Mouse (Mus musculus) forebrain, postnatal 0 days (tissue): ENCODE results near the gene Galnt10. TPM values are rescaled to one million over a fixed set of nuclear protein-coding genes. Genes with fewer than 3 reads are reported as not detected.

Experiments used
- ATAC-seq: fragments of 200-750 bp; cut with Nextera tagmentation; 2 replicates; pipeline ENCODE4 v1.8.0; 2017; ENCODE audit warnings: mild to moderate bottlenecking, moderate library complexity
- DNase-seq: peaks from one replicate; pipeline ENCODE4 v3.0.0-alpha.2; 2015
- H3K27ac ChIP-seq: fragments of 300-500 bp; sonication (generic); 2 replicates; pipeline ENCODE4 v1.5.1; 2014; ENCODE audit warnings: low read depth, mild to moderate bottlenecking, antibody characterized with exemption, low read length, moderate library complexity, mixed read lengths
- H3K27me3 ChIP-seq: fragments of 300-500 bp; sonication (generic); 2 replicates; pipeline ENCODE4 v1.6.1; 2014; ENCODE audit warnings: mild to moderate bottlenecking, low read length, mixed read lengths; ENCODE audit not compliant: insufficient read depth
- H3K36me3 ChIP-seq: fragments of 300-500 bp; sonication (generic); 2 replicates; pipeline ENCODE4 v1.6.1; 2014; ENCODE audit warnings: mild to moderate bottlenecking, moderate library complexity; ENCODE audit not compliant: insufficient read depth
- H3K4me1 ChIP-seq: fragments of 300-500 bp; sonication (generic); 2 replicates; pipeline ENCODE4 v1.6.1; 2014; ENCODE audit warnings: antibody characterized with exemption; ENCODE audit not compliant: insufficient read depth
- H3K4me2 ChIP-seq: fragments of 300-500 bp; sonication (generic); 2 replicates; pipeline ENCODE4 v1.6.1; 2014; ENCODE audit warnings: low read depth, mild to moderate bottlenecking, moderate library complexity
- H3K4me3 ChIP-seq: fragments of 300-500 bp; sonication (generic); 2 replicates; pipeline ENCODE4 v1.5.1; 2014; ENCODE audit warnings: low read depth, low read length, mixed read lengths
- H3K9ac ChIP-seq: fragments of 300-500 bp; sonication (generic); 2 replicates; pipeline ENCODE4 v1.6.1; 2014; ENCODE audit warnings: mild to moderate bottlenecking
- H3K9me3 ChIP-seq: fragments of 300-500 bp; sonication (generic); 2 replicates; pipeline ENCODE4 v1.6.1; 2016; ENCODE audit warnings: low read length
- CTCF ChIP-seq: sonication (generic); IDR thresholded peaks from 2 replicates; pipeline ENCODE4 v1.5.1; 2016; ENCODE audit warnings: antibody characterized with exemption, control low read depth, low read depth
- WGBS: fragments of 180-500 bp; shearing (Covaris S2); extraction: QIAGEN DNeasy Blood & Tissue Kit; methylation state at CpG from one replicate; pipeline ENCODE4 v1.1.7; 2014; 5-methylcytosine and 5-hydroxymethylcytosine counted together
- polyA plus RNA-seq: library from polyadenylated mRNA; unstranded; fragments of >200 nt; fragmentation: Nextera tagmentation; extraction: Ambion mirVana; gene quantifications from 2 replicates; pipeline ENCODE4 v1.2.1, GENCODE M21; 2015
- total RNA-seq: library from RNA; depleted of rRNA; stranded (reverse); fragments of >200 nt; gene quantifications from 2 replicates; pipeline ENCODE4 v1.2.3, GENCODE M21; 2014

The Galnt10 gene
- total and polyA plus RNA-seq, 2 experiments from 2014 or later, result 9.5 to 20.7 TPM

DNA sequence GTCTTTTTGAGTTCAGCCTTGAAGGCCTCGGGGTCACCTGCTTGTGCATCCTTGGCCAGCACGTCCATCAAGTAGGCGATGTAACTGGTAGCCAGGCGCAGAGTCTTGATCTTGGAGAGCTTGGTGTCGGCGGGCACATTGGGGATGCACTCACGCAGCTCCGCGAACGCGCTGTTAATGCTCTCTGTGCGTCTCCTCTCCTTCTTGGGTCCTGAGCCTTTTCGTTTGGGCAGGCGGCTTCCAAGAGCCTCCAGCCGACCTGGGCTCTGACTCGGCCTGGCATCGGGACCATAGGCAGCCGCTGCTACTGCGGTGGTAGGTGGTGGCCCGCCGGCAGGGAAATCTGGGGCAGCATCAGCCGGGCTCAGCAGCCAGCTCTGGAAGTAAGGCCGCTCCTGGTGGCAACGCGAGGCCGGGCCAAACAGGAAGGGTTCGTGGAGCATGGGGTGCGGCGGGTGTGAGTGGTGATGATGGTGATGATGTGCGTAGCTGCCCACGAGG is 186.1 kb downstream of the Galnt10 start:
- Histone ChIP-seq H3K4me3 (no peak overlapping the region), H3K4me1 (no peaks in the 10 kb centered on the region), H3K27ac (no peak overlapping the region), H3K4me2 (no peak overlapping the region), H3K36me3 (no peaks in the 10 kb centered on the region), H3K9ac (no peak overlapping the region), H3K27me3 (peaks cover 93% of the 10 kb centered on the region), H3K9me3 (no peaks in the 10 kb centered on the region)
- ATAC-seq (no peak), DNase-seq (no peak)
- WGBS, result 5% methylated on average over 31 of the region's 31 CpGs
- no peak for TF ChIP-seq CTCF

DNA sequence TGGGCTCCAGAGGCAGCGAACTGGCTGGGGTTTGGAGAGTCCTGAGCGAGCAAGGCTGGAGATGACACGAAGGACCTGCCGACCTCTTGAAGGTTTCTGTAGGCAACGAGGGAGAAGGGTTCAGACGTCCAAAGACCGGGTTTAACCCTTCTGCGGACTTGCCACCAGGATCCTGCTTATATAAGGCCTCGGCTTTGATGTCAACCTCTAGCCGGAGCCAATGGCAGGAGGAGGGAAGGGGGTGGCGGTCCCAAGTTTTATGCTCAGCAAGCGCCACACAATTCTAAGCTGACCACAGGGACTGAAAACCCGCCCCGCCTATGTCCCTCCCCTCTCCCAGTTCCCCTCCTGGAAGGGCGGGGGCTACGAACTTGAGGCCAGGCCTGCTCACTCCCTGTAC is 186.6 kb downstream of the Galnt10 start:
- TF ChIP-seq CTCF, result no peak
- H3K9ac ChIP-seq, result no peak overlapping the region
- no peak for ATAC-seq
- H3K4me1 ChIP-seq, result no peaks in the 10 kb centered on the region
- no peaks in the 10 kb centered on the region for H3K9me3 ChIP-seq
- WGBS, result 10% methylated on average over 16 of the region's 16 CpGs
- H3K4me2 ChIP-seq, result no peak overlapping the region
- H3K27ac ChIP-seq, result no peak overlapping the region
- no peak for DNase-seq
- no peaks in the 10 kb centered on the region for H3K36me3 ChIP-seq
- H3K27me3 ChIP-seq, result peaks cover 93% of the 10 kb centered on the region
- H3K4me3 ChIP-seq, result no peak overlapping the region

DNA sequence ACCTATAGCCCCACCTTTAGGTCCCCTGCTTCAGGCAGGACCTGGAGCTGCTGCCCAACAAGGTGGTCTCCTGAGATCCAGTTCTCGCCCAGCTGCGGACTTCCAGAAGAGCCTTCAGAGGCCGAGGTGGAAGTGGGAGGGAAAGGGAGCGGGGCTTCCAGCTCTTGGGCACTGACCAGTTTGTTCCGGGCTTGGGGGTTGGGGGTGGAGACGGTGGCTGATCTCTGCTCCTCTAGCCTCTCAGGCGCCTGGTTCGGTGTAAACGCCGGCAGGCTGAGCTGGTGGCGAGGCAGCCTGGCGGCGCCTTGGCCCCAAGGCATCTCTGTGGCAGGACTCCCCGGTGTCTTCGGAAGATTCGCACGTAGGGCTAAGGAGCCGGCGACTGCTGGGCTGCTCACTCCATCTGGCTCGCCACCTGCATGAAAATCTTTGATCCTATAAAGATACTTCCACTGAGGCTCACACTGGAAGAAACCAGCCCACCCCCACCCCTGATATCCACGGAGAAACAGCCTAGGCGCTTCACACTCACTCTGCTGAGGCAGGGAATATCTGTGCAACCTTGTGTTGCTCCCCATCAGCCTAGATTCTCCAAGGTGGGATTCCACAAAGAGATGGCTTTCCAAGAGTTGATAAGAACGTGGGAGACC is 187.4 kb downstream of the Galnt10 start, which contains the start of gene Hand1:
Hand1 (minus strand) TSS at position 267 of the 650 bp plus-strand sequence.
- Histone ChIP-seq H3K9ac (no peak within 1 kb of the TSS), H3K4me3 (no peak within 1 kb of the TSS), H3K9me3 (no peaks in the 10 kb centered on the region), H3K4me1 (no peaks in the 10 kb centered on the region), H3K36me3 (no peaks in the 10 kb centered on the region), H3K27ac (no peak within 1 kb of the TSS), H3K4me2 (no peak within 1 kb of the TSS), H3K27me3 (peaks cover 86% of the 10 kb centered on the region)
- ATAC-seq (no peak), DNase-seq (no peak)
- WGBS, result 9% methylated on average over 23 of the region's 23 CpGs
- TF ChIP-seq CTCF, result no peak

DNA sequence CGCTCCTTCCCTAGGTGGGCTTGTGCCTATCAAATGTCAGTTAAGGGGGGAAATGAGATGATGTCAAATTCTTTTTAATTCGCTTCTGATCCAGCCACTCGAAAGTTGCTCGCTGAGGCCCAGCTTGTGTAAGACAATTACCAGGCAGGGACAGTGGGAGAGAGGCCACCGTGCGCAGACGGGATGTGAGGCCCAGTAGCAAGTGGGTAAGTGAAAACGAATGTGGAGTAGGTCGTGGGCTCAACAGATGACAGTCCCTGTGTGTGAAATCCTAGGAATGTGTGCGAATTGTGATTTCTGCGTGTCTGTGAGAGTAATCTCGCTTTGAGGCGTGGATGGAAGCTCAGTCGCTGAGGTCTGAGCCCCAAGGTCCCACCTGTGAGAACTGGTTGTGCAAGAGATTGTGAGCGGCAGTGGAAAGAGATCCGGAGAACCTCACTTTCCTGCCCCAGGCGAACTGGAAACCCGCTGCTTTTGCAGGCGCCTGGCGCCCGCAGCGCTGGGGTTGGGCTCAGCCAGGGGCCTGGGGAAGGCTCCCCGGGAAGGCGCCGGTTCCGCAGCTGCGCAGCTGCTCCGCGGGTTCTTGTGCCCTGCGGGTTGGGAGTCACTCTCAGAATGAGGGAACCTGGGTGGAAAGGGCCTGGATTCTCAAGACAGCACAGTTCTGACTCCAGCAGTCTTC is 188.2 kb downstream of the Galnt10 start:
- no peaks in the 10 kb centered on the region for H3K9me3 ChIP-seq
- H3K36me3 ChIP-seq, result no peaks in the 10 kb centered on the region
- no peak overlapping the region for H3K27ac ChIP-seq
- DNase-seq (no peak), ATAC-seq (no peak)
- H3K4me2 ChIP-seq, result no peak overlapping the region
- no peak overlapping the region for H3K4me3 ChIP-seq
- peaks cover 82% of the 10 kb centered on the region for H3K27me3 ChIP-seq
- H3K4me1 ChIP-seq, result no peaks in the 10 kb centered on the region
- no peak for TF ChIP-seq CTCF
- 5% methylated on average over 30 of the region's 30 CpGs for WGBS
- no peak overlapping the region for H3K9ac ChIP-seq

DNA sequence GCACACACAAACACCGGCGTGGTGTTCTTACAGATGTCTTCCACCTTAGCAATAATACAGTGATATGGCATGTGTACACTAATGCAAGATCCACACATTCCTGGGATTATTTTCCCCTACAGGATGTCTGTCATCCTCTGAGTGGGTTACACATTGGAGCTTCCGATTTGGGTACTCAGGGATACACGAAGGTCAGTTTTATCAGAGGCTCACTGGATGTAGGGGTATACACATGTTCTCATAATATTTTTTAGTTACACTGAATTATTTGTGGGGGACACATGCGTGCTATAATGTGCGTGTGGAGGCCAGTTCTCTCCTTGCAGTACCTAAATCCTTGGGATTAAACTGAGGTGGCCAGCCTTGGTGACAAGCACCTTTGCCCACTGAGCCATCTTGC is 188.8 kb downstream of the Galnt10 start:
- Histone ChIP-seq H3K4me2 (no peak overlapping the region), H3K4me3 (no peak overlapping the region), H3K9ac (no peak overlapping the region), H3K27ac (no peak overlapping the region), H3K27me3 (peaks cover 82% of the 10 kb centered on the region), H3K36me3 (no peaks in the 10 kb centered on the region), H3K4me1 (no peaks in the 10 kb centered on the region), H3K9me3 (no peaks in the 10 kb centered on the region)
- TF ChIP-seq CTCF, result no peak
- ATAC-seq (no peak), DNase-seq (no peak)
- 7% methylated on average over 6 of the region's 6 CpGs for WGBS

DNA sequence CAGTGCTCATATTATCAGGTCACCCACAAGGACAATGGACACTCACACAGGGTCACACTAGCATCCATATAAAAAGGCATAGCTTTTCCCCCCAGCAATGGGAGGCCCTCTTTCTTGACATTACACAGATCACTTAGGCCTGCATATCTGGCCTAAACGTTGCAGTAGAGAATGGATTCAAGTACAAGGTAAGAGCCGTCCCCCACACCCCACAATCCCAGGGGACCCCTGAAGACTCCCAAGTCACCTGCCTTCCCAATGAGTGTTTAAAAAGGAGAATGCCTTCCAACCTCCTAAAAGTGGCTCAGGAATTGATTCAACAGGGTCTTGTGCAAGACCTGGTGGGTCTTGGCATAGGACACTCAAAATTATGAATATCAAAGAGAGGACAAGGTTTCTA is 190.1 kb downstream of the Galnt10 start:
- H3K9me3 ChIP-seq, result no peaks in the 10 kb centered on the region
- H3K4me3 ChIP-seq, result no peak overlapping the region
- H3K9ac ChIP-seq, result no peak overlapping the region
- ATAC-seq (no peak), DNase-seq (no peak)
- no peak overlapping the region for H3K27ac ChIP-seq
- 19% methylated on average over 2 of the region's 2 CpGs for WGBS
- TF ChIP-seq CTCF, result no peak
- no peaks in the 10 kb centered on the region for H3K36me3 ChIP-seq
- H3K4me2 ChIP-seq, result no peak overlapping the region
- H3K4me1 ChIP-seq, result no peaks in the 10 kb centered on the region
- peaks cover 82% of the 10 kb centered on the region for H3K27me3 ChIP-seq

DNA sequence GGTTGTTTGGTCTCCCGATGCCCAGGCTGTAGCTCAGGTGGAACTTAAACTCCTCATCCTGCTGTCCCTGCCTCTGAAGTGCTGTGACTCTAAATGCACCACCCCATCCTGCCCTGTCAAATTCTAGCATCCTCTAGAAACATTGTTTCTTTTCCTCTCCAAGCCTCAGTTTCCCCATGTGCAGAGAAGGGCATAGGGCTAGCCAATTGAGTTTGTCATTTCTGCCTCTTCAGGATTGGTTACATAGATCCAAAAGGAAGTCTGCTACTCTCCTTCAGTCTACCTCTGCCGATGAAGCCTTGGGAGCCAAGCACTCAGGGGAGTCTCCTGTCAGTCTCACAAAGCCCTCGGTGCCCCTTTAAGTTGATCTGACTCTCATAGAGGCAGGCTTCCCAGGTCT is 190.7 kb downstream of the Galnt10 start:
- H3K27me3 ChIP-seq, result peaks cover 81% of the 10 kb centered on the region
- WGBS, result 9% methylated on average over 3 of the region's 3 CpGs

More for the DNA sequence above, 190.7 kb downstream of the Galnt10 start:
- no peak overlapping the region for H3K9ac ChIP-seq
- no peaks in the 10 kb centered on the region for H3K36me3 ChIP-seq
- no peaks in the 10 kb centered on the region for H3K4me1 ChIP-seq
- no peak for TF ChIP-seq CTCF
- no peak overlapping the region for H3K27ac ChIP-seq
- no peak for DNase-seq
- no peak for ATAC-seq
- H3K9me3 ChIP-seq, result no peaks in the 10 kb centered on the region
- H3K4me3 ChIP-seq, result no peak overlapping the region
- H3K4me2 ChIP-seq, result no peak overlapping the region
